Mouse (Mus musculus) MEL (cell line): ENCODE data around the gene Zfp644. TPM values are rescaled to one million over a fixed set of nuclear protein-coding genes. Genes with fewer than 3 reads are reported as not detected.

Experiments
- DNase-seq: peaks from one replicate; pipeline ENCODE4 v3.0.0; 2011; ENCODE audit warnings: low read depth, low spot score
- H3K27ac ChIP-seq: 2 replicates; pipeline ENCODE4 v1.5.1; 2012; ENCODE audit warnings: low read depth, mild to moderate bottlenecking, control low read depth, low read length, moderate library complexity; ENCODE audit not compliant: control insufficient read depth
- H3K27me3 ChIP-seq, 2 experiments: fragments of 150-350 bp in 1 of 2; sonication (generic) in 1 of 2; 2 replicates each; pipeline ENCODE4 v1.6.1; 2012; ENCODE audit warnings: low read length in 2 of 2, mild to moderate bottlenecking in 2 of 2, improper control_type of control experiment in 1 of 2, moderate library complexity in 1 of 2; ENCODE audit not compliant: insufficient read depth in 2 of 2, control insufficient read depth in 1 of 2
- H3K36me3 ChIP-seq, 2 experiments: 2 replicates each; pipeline ENCODE4 v1.6.1; 2012 to 2014; ENCODE audit warnings: low read length in 2 of 2, improper control_type of control experiment in 1 of 2, inconsistent platforms in 1 of 2, mild to moderate bottlenecking in 1 of 2; ENCODE audit not compliant: insufficient read depth in 2 of 2, control insufficient read depth in 1 of 2
- H3K4me1 ChIP-seq, 2 experiments: fragments of 150-350 bp in 1 of 2; sonication (generic) in 1 of 2; 2 replicates each; pipeline ENCODE4 v1.6.1; 2012; ENCODE audit warnings: low read length in 2 of 2, improper control_type of control experiment in 1 of 2, mild to moderate bottlenecking in 1 of 2; ENCODE audit not compliant: insufficient read depth in 2 of 2, control insufficient read depth in 1 of 2
- H3K4me3 ChIP-seq, 2 experiments: fragments of 150-350 bp in 1 of 2; sonication (generic) in 1 of 2; 2 replicates each; pipeline ENCODE4 v1.5.1; 2012; ENCODE audit warnings: low read depth in 2 of 2, low read length in 2 of 2, mild to moderate bottlenecking in 2 of 2, moderate library complexity in 2 of 2, control low read depth in 1 of 2, improper control_type of control experiment in 1 of 2; ENCODE audit not compliant: control insufficient read depth in 1 of 2, insufficient read depth in 1 of 2
- H3K79me2 ChIP-seq: 2 replicates; pipeline ENCODE4 v1.6.1; 2012; ENCODE audit warnings: mild to moderate bottlenecking, low read length, moderate library complexity; ENCODE audit not compliant: control insufficient read depth, poor library complexity, insufficient read depth
- H3K9ac ChIP-seq: 2 replicates; pipeline ENCODE4 v1.6.1; 2012; ENCODE audit warnings: low read depth, mild to moderate bottlenecking, control low read depth, low read length, moderate library complexity; ENCODE audit not compliant: control insufficient read depth, poor library complexity, severe bottlenecking
- H3K9me3 ChIP-seq: fragments of 150-350 bp; sonication (generic); replicated peaks from 2 replicates; pipeline ENCODE4 v1.6.1; 2012; ENCODE audit warnings: mild to moderate bottlenecking, low read length, improper control_type of control experiment, moderate library complexity; ENCODE audit not compliant: insufficient read depth
- BHLHE40 ChIP-seq: IDR thresholded peaks from 2 replicates; pipeline ENCODE4 v1.6.1; 2012; ENCODE audit warnings: low read depth, mild to moderate bottlenecking, inconsistent platforms, low read length, improper control_type of control experiment, borderline replicate concordance
- E2F4 ChIP-seq: IDR thresholded peaks from 2 replicates; pipeline ENCODE4 v1.6.1; 2011; ENCODE audit warnings: low read depth, low read length, improper control_type of control experiment, borderline replicate concordance
- EP300 ChIP-seq, 2 experiments: IDR thresholded peaks; 2 replicates each; pipeline ENCODE4 v1.6.1; 2011; ENCODE audit warnings: improper control_type of control experiment in 2 of 2, low read length in 2 of 2, low read depth in 1 of 2, mild to moderate bottlenecking in 1 of 2
- GABPA ChIP-seq: IDR thresholded peaks from 2 replicates; pipeline ENCODE4 v1.6.1; 2012; ENCODE audit warnings: low read depth, mild to moderate bottlenecking, inconsistent platforms, low read length, improper control_type of control experiment, moderate library complexity
- HCFC1 ChIP-seq: IDR thresholded peaks from 2 replicates; pipeline ENCODE4 v1.6.1; 2012; ENCODE audit warnings: low read depth, mild to moderate bottlenecking, inconsistent platforms, low read length, improper control_type of control experiment, moderate library complexity
- JUND ChIP-seq: IDR thresholded peaks from 2 replicates; pipeline ENCODE4 v1.6.1; 2011; ENCODE audit warnings: low read depth, mild to moderate bottlenecking, improper control_type of control experiment, low read length
- KAT2A ChIP-seq: conservative IDR thresholded peaks from 2 replicates; pipeline ENCODE4 v1.6.1; 2012; ENCODE audit warnings: low read depth, low read length, improper control_type of control experiment, inconsistent platforms
- MAFK ChIP-seq: IDR thresholded peaks from 2 replicates; pipeline ENCODE4 v1.6.1; 2011; ENCODE audit warnings: low read depth, mild to moderate bottlenecking, low read length, improper control_type of control experiment, borderline replicate concordance
- MAX ChIP-seq: IDR thresholded peaks from 2 replicates; pipeline ENCODE4 v1.6.1; 2011; ENCODE audit warnings: low read length, improper control_type of control experiment
- MEF2A ChIP-seq: IDR thresholded peaks from 2 replicates; pipeline ENCODE4 v1.6.1; 2014; ENCODE audit warnings: low read depth, mild to moderate bottlenecking, inconsistent platforms, low read length, improper control_type of control experiment; ENCODE audit not compliant: poor library complexity, insufficient replicate concordance, severe bottlenecking; ENCODE audit errors: extremely low read depth
- MXI1 ChIP-seq: IDR thresholded peaks from 2 replicates; pipeline ENCODE4 v1.6.1; 2011; ENCODE audit warnings: mild to moderate bottlenecking, low read depth, low read length, improper control_type of control experiment
- NELFE ChIP-seq: IDR thresholded peaks from 2 replicates; pipeline ENCODE4 v1.6.1; 2011; ENCODE audit warnings: low read depth, low read length, improper control_type of control experiment
- NRF1 ChIP-seq: IDR thresholded peaks from 2 replicates; pipeline ENCODE4 v1.6.1; 2014; ENCODE audit warnings: low read depth, mild to moderate bottlenecking, inconsistent platforms, low read length, improper control_type of control experiment, moderate library complexity; ENCODE audit not compliant: poor library complexity, insufficient read depth, severe bottlenecking
- POLR2A ChIP-seq, 2 experiments: IDR thresholded peaks; 2 replicates each; pipeline ENCODE4 v1.6.1; 2011 to 2012; ENCODE audit warnings: low read length in 2 of 2, mild to moderate bottlenecking in 2 of 2, control low read depth in 1 of 2, improper control_type of control experiment in 1 of 2, low read depth in 1 of 2, moderate library complexity in 1 of 2; ENCODE audit not compliant: control insufficient read depth in 1 of 2, insufficient read depth in 1 of 2, poor library complexity in 1 of 2
- POLR2AphosphoS5 ChIP-seq: IDR thresholded peaks from 2 replicates; pipeline ENCODE4 v1.6.1; 2012; ENCODE audit warnings: low read depth, borderline replicate concordance, mild to moderate bottlenecking, inconsistent platforms, low read length, moderate library complexity, mixed read lengths
- SIN3A ChIP-seq: IDR thresholded peaks from 2 replicates; pipeline ENCODE4 v1.6.1; 2012; ENCODE audit warnings: low read length, improper control_type of control experiment, inconsistent platforms
- ZC3H11A ChIP-seq: IDR thresholded peaks from 2 replicates; pipeline ENCODE4 v1.6.1; 2012; ENCODE audit warnings: low read depth, mild to moderate bottlenecking, inconsistent platforms, low read length, improper control_type of control experiment
- polyA plus RNA-seq, 2 experiments: library from polyadenylated mRNA; stranded (reverse) in 1 of 2; unstranded in 1 of 2; fragments of >175 nt in 1 of 2; fragments of >200 nt in 1 of 2; gene quantifications; 2 replicates each; pipeline versions ENCODE4 v1.2.1 to v1.2.4; 2012; ENCODE audit warnings: low replicate concordance in 2 of 2, low read depth in 1 of 2; ENCODE audit not compliant: insufficient read length in 2 of 2, insufficient read depth in 1 of 2, missing spikeins in 1 of 2
- total RNA-seq: library from RNA; depleted of rRNA; stranded (reverse); fragments of 300-350 nt; gene quantifications from 2 replicates; pipeline ENCODE4 v1.2.3, GENCODE M21; 2012

Zfp644 gene
- total and polyA plus RNA-seq, 3 experiments = 23.4 to 72.3 (median 34.4) TPM

GRCm38 (mm10) chr5:106623337-106623736, 73.8 kb downstream of the Zfp644 start:
- Histone ChIP-seq H3K27me3 (no peaks in the 10 kb centered on the region), H3K79me2 (no peaks in the 10 kb centered on the region), H3K4me1 (no peaks in the 10 kb centered on the region), H3K9me3 (no peaks in the 10 kb centered on the region), H3K4me3 (no peak overlapping the region), H3K27ac (no peak overlapping the region), H3K9ac (no peak overlapping the region), H3K36me3 (peaks cover 0 to 3% of the 10 kb centered on the region in 2 experiments; a peak in 2 of 4 replicates)
- no peak for DNase-seq
- TF ChIP-seq NRF1 (no peak), GABPA (no peak), MXI1 (no peak), HCFC1 (no peak), MEF2A (no peak), NELFE (no peak), MAFK (no peak), EP300 (IDR thresholded peaks at IDR 0.05; ENCODE audit: low read depth in 1 of 2, low read length in 2 of 2) (no peak), POLR2A (IDR thresholded peaks at IDR 0.05; ENCODE audit: control insufficient read depth in 1 of 2, insufficient read depth in 1 of 2, low read depth in 1 of 2, low read length in 2 of 2, poor library complexity in 1 of 2) (no peak), JUND (no peak), POLR2AphosphoS5 (no peak), ZC3H11A (no peak), E2F4 (no peak)

- H3K79me2 ChIP-seq = no peaks in the 10 kb centered on the region
- H3K4me3 ChIP-seq = no peak overlapping the region
- H3K4me1 ChIP-seq = no peaks in the 10 kb centered on the region
- H3K27ac ChIP-seq = no peak overlapping the region
- no peak overlapping the region for H3K9ac ChIP-seq
- H3K27me3 ChIP-seq = no peaks in the 10 kb centered on the region
- DNase-seq = no peak
- H3K9me3 ChIP-seq = no peaks in the 10 kb centered on the region
- no peak for TF ChIP-seq POLR2A (IDR thresholded peaks at IDR 0.05; ENCODE audit: control insufficient read depth in 1 of 2, insufficient read depth in 1 of 2, low read depth in 1 of 2, low read length in 2 of 2, poor library complexity in 1 of 2)
- peaks cover 0 to 3% of the 10 kb centered on the region in 2 experiments; a peak in 2 of 4 replicates for H3K36me3 ChIP-seq
Measured at GRCm38 (mm10) chr5:106622193-106622592, 74.9 kb downstream of the Zfp644 start.

- Histone ChIP-seq H3K36me3 (peaks cover 2 to 3% of the 10 kb centered on the region in 2 experiments), H3K27ac (no peak overlapping the region), H3K9ac (no peak overlapping the region), H3K4me1 (peaks cover under 1 to 1% of the 10 kb centered on the region in 2 experiments; a peak in 3 of 4 replicates), H3K9me3 (no peaks in the 10 kb centered on the region)
- no peak for TF ChIP-seq NRF1
- no peak for TF ChIP-seq SIN3A
- TF ChIP-seq KAT2A = no peak
- no peak for TF ChIP-seq MAX
- TF ChIP-seq BHLHE40 = no peak
- TF ChIP-seq, all 39 proteins: peak for 0
- no peak for DNase-seq
- Histone ChIP-seq H3K27me3 (no peaks in the 10 kb centered on the region), H3K4me3 (no peak overlapping the region), H3K79me2 (no peaks in the 10 kb centered on the region)
Measured at GRCm38 (mm10) chr5:106620446-106620845, 76.6 kb downstream of the Zfp644 start.
